Mouse (Mus musculus) midbrain, embryonic 10.5 days (tissue): ENCODE results near the gene Alk. TPM values are rescaled to one million over a fixed set of nuclear protein-coding genes. Genes with fewer than 3 reads are reported as not detected.

ENCODE experiments used
- DNase-seq: peaks from one replicate; pipeline ENCODE4 v3.0.0-alpha.2; 2017; ENCODE audit warnings: low spot score
- H3K27ac ChIP-seq: fragments of 300-500 bp; sonication (generic); replicated peaks from 2 replicates; pipeline ENCODE4 v1.5.1; 2016; ENCODE audit warnings: mild to moderate bottlenecking
- H3K27me3 ChIP-seq: fragments of 300-500 bp; sonication (generic); 2 replicates; pipeline ENCODE4 v1.6.1; 2016; ENCODE audit warnings: low read depth, mild to moderate bottlenecking; ENCODE audit not compliant: poor library complexity, severe bottlenecking
- H3K36me3 ChIP-seq: fragments of 300-500 bp; sonication (generic); 2 replicates; pipeline ENCODE4 v1.6.1; 2016; ENCODE audit warnings: mild to moderate bottlenecking, moderate library complexity
- H3K4me1 ChIP-seq: fragments of 300-500 bp; sonication (generic); 2 replicates; pipeline ENCODE4 v1.6.1; 2016
- H3K4me3 ChIP-seq: fragments of 300-500 bp; sonication (generic); 2 replicates; pipeline ENCODE4 v1.5.1; 2016; ENCODE audit warnings: mild to moderate bottlenecking, moderate library complexity
- H3K9me3 ChIP-seq: fragments of 300-500 bp; sonication (generic); replicated peaks from 2 replicates; pipeline ENCODE4 v1.6.1; 2016; ENCODE audit warnings: mild to moderate bottlenecking
- WGBS: fragments of 180-500 bp; shearing (Covaris S2); methylation state at CpG from one replicate; pipeline ENCODE4 v1.1.7; 2016; 5-methylcytosine and 5-hydroxymethylcytosine counted together
- polyA plus RNA-seq: library from polyadenylated mRNA; unstranded; fragments of >200 nt; fragmentation: Nextera tagmentation; extraction: Ambion mirVana; gene quantifications from 2 replicates; pipeline ENCODE4 v1.2.1, GENCODE M21; 2016

Gene Alk
- polyA plus RNA-seq, 1 experiment from 2014 or later, result 0.21 TPM

DNA sequence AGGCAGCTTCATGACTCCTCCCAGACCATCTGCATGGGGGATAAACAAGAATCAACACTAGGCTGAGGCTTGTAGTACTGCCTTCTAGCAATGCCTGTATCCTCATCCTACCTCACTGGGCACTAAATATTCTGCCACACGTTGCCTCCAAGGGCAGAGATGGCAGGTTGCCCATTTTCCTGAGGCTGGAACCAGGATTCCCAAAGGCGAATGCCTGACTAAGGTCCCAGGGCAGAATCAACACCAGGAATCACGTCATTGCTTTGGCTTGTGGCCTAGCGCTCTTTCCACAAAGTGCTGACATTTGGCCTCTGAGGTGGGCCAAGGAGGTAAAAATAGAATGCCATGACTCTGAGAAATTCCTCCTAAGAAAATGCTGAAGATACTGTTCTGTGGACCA, 155.9 kb downstream of the Alk start:
- no peak overlapping the region for H3K27ac ChIP-seq
- H3K27me3 ChIP-seq, result no peaks in the 10 kb centered on the region
- H3K4me3 ChIP-seq, result no peak overlapping the region
- DNase-seq, result no peak
- H3K36me3 ChIP-seq, result no peaks in the 10 kb centered on the region
- 0 out of 2 replicates have a peak, but pooled peaks cover 5% of the 10 kb centered on the region for H3K9me3 ChIP-seq
- WGBS, result 81% methylated on average over 4 of the region's 4 CpGs
- H3K4me1 ChIP-seq, result no peaks in the 10 kb centered on the region

DNA sequence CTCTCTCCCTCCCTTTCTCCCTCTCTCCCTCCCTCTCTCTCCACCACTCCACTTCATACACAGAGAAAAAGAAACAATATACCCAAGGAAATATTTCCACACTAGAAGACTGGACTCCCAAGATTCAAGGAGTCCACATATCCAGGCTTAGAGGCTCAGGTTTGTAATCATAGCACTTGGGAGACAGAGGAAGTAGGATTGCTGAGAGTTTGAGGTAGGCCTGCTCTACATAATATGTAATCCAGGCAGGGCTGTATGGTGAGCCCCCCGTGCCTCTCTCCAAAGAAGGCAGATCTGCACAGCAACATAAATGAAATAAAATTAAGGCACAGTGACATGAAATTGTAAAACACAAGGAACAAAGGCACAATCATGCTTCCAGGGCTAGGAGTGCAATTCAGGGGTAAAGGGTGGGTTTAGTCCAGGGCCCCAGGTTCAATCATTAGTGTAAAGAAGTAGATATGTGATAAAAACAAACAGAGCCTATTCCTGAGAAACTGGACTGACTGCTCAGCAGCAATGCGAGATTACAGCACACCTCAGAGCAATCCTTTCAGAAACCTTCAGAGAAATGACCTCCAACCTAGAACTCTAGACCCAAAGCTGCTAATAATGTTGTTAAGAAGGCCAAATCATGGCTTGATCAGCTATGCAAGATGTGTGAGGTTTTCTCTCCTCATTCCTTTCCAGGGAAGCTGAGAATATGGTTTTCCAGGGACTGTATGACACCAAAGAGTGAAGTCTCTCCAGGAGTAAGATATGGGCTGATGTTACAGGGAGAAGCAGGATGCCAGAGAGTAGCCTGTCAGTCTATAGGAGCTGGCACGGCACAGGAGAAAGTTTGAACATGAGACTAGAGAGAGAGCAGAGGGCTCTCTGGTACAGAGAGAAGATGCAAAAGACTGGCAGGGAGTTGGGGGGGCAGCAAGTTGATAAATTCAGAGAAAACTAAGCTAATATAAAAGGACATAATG, 158.9 kb downstream of the Alk start:
- H3K4me3 ChIP-seq, result no peak overlapping the region
- H3K27ac ChIP-seq, result no peak overlapping the region
- H3K4me1 ChIP-seq, result no peaks in the 10 kb centered on the region
- H3K9me3 ChIP-seq, result 0 out of 2 replicates have a peak, but pooled peaks cover 5% of the 10 kb centered on the region
- WGBS, result 85% methylated on average over 3 of the region's 3 CpGs
- no peaks in the 10 kb centered on the region for H3K36me3 ChIP-seq
- DNase-seq, result no peak
- H3K27me3 ChIP-seq, result no peaks in the 10 kb centered on the region

DNA sequence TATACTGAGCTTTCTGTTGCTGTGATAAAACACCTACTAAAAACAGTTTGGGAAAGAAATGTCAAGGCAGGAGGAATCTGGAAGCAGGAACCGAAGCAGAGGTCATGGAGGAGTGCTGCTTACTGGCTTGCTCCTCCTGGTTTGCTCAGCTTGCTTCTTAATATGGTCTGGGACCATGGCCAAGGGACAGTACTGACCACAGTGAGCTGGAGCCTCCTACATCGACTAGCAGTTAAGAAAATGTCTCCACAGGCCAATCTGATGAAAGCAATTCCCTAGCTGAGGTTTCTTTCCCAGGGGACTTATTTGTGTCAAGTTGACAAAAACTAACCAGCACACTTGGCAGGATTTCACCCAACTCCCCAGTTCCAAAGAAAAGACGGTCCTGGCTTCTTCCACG, 187.0 kb downstream of the Alk start:
- H3K36me3 ChIP-seq, result no peaks in the 10 kb centered on the region
- no peak overlapping the region for H3K4me3 ChIP-seq
- H3K4me1 ChIP-seq, result no peaks in the 10 kb centered on the region
- no peak overlapping the region for H3K27ac ChIP-seq
- WGBS, result 88% methylated on average over 4 of the region's 4 CpGs
- H3K27me3 ChIP-seq, result no peaks in the 10 kb centered on the region
- DNase-seq, result no peak
- H3K9me3 ChIP-seq, result no peaks in the 10 kb centered on the region

DNA sequence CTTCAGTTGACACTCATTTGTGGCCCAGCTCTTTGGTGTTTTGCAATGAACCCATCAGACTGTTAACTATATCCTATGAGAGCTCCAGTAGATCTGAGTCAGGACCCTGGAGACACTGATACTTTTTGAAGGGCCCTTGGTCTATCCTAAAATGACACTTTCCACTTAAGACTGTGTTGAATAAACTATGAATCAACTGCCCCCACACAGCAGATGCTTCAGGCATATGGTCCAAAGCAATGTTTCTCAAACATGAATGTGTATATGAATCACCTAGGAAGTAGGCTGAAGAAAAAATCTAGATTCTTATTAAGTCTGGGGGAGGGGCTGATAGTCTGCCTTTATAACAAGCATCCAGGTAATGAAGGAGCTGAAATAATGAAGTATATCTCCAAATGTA, 189.8 kb downstream of the Alk start:
- Histone ChIP-seq H3K9me3 (no peaks in the 10 kb centered on the region), H3K4me3 (no peak overlapping the region), H3K27ac (no peak overlapping the region), H3K27me3 (no peaks in the 10 kb centered on the region), H3K4me1 (no peaks in the 10 kb centered on the region), H3K36me3 (no peaks in the 10 kb centered on the region)
- no peak for DNase-seq

DNA sequence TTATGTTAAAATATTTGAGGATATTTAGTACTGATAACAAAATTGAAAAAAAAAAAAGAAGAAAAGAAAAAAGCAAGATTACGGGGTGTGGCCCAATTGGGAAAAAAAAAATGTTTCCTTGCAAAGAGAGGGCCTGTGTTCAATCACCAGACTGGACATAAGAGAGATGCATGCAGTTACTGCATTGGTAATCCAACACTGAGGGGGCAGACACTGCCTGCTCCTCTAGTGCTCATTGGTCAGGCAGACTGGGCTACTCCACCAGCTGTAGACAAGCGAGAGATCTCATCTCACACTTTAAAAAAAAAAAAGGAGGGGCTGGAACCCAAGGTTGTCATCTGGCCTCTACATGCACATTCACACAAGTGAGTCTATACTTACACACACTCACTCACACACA, 199.6 kb downstream of the Alk start:
- Histone ChIP-seq H3K4me1 (no peaks in the 10 kb centered on the region), H3K27ac (no peak overlapping the region), H3K27me3 (no peaks in the 10 kb centered on the region), H3K4me3 (no peak overlapping the region), H3K36me3 (no peaks in the 10 kb centered on the region), H3K9me3 (no peaks in the 10 kb centered on the region)
- DNase-seq, result no peak
- 72% methylated on average over 2 of the region's 2 CpGs for WGBS

DNA sequence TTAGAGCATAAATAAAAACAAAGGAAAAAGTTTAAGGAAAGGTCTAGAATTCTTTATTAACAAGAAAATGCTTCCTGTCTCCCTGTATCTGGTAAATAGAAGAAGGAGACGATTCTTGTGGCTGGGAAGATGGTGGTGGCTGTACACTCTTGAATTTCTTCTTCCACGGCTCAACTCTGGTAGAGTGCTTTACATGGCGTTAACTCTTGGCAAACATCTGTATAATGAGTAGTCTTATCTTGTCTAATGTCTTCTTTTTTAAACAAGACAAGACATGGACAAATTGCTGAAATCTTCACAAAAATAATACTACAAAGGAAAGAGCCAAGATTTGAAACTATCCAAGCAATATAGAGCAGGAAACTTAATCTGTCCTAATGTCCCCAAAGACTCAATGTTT, 202.6 kb downstream of the Alk start:
- no peaks in the 10 kb centered on the region for H3K27me3 ChIP-seq
- no peak for DNase-seq
- WGBS, result 94% methylated on average over 3 of the region's 3 CpGs
- H3K27ac ChIP-seq, result no peak overlapping the region
- H3K4me3 ChIP-seq, result no peak overlapping the region
- H3K36me3 ChIP-seq, result no peaks in the 10 kb centered on the region
- no peaks in the 10 kb centered on the region for H3K4me1 ChIP-seq
- no peaks in the 10 kb centered on the region for H3K9me3 ChIP-seq

DNA sequence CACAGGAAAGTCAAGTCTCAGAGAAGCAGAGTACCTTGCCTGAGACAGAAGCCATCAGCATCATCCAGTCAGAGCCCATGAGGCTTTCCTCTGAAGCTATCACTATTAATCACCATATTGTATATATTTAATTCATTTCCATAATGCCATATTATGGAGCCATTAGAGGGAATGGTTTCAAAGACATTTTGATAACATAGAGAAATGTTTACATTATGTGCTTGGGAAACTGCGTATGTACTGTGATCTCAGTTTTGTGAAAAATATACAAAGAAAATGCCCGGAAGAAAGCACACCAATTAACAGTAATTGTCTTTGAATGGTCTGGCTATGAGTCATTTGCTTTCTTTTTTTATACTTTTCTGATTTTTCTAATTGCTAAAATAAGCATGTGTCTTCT, 203.1 kb downstream of the Alk start:
- no peaks in the 10 kb centered on the region for H3K9me3 ChIP-seq
- no peak for DNase-seq
- 95% methylated on average over 2 of the region's 2 CpGs for WGBS
- H3K4me3 ChIP-seq, result no peak overlapping the region
- H3K27ac ChIP-seq, result no peak overlapping the region
- no peaks in the 10 kb centered on the region for H3K36me3 ChIP-seq
- H3K4me1 ChIP-seq, result no peaks in the 10 kb centered on the region
- no peaks in the 10 kb centered on the region for H3K27me3 ChIP-seq

DNA sequence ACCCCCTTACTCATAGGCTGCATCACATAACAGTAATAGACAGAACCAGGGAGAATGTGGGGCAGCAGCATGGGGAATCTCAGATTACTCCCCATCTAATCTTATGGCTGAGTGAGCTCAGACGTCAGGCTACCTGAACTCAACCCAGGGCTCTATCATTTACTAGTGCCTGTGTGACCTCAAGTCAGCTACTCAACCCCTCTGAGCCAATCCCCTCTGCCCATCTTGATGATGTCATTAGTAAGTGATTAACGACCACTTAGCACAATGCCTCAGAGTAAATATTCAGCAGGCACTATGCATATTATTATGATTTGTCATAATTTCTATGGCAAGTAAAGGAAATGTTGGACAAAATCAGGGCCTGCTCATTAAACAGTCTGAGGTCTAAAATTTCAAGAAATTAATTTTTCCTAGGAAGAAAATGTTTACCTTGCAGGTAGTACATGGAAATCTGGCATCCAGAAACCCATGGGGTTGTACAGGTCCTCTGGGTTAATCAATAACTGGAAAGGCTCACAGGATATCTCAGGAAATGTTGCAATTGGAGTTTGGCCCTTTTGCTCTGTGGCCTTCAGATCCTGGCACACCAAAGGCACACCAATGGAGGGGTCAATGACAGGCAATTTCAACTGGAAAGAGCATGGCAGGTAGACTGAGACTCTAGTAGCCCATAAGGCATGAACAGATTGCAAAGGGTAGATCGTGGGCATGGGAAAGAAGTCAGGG, 204.9 kb downstream of the Alk start:
- no peaks in the 10 kb centered on the region for H3K27me3 ChIP-seq
- no peaks in the 10 kb centered on the region for H3K9me3 ChIP-seq
- no peak overlapping the region for H3K4me3 ChIP-seq
- no peaks in the 10 kb centered on the region for H3K36me3 ChIP-seq
- no peak for DNase-seq
- 85% methylated on average over 3 of the region's 3 CpGs for WGBS
- H3K27ac ChIP-seq, result no peak overlapping the region
- H3K4me1 ChIP-seq, result no peaks in the 10 kb centered on the region

DNA sequence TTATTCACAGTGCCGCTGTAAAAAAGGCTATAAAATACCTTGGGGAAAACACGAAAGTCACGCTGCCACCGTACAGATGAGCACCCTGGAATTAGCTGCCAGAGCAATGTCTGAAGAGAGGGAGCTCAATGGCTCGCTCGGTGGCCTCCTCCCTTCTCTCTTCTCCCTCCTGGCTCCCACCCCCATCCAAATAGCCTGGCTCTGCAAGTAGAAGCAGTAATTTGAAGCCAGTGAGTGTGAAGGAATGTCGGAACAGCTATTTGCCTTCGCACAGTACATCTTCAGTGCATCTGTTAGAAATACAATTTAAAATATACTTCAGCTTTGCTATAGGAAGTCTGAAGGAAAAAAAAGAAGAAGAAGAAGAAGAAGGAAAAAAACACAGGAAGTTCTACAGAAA, 208.5 kb downstream of the Alk start:
- Histone ChIP-seq H3K9me3 (no peaks in the 10 kb centered on the region), H3K4me3 (no peak overlapping the region), H3K4me1 (peaks cover 6% of the 10 kb centered on the region), H3K27me3 (no peaks in the 10 kb centered on the region), H3K27ac (no peak overlapping the region), H3K36me3 (no peaks in the 10 kb centered on the region)
- 58% methylated on average over 8 of the region's 8 CpGs for WGBS
- DNase-seq, result no peak

DNA sequence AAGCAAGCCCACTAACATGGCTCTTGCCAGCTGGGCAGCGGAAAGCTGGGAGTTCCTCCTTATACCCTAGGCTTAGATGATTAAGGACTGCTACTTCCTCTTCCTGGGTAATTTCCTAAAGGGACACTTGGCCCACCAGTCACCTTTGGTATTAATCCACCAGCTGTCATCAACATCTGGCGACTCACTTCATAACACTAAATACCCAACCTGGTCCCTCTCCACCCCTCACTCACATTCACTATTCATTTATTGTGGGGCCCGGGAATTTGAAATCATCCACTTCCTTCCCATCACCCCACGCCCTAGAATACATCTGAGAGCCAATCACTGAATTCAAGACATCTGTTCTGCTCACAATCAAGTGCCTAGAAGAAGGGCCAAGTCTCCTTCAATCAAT, 235.4 kb downstream of the Alk start:
- H3K36me3 ChIP-seq, result no peaks in the 10 kb centered on the region
- no peaks in the 10 kb centered on the region for H3K9me3 ChIP-seq
- 83% methylated on average over 4 of the region's 4 CpGs for WGBS
- H3K27me3 ChIP-seq, result no peaks in the 10 kb centered on the region
- no peaks in the 10 kb centered on the region for H3K4me1 ChIP-seq
- no peak for DNase-seq
- H3K27ac ChIP-seq, result no peak overlapping the region
- H3K4me3 ChIP-seq, result no peak overlapping the region

DNA sequence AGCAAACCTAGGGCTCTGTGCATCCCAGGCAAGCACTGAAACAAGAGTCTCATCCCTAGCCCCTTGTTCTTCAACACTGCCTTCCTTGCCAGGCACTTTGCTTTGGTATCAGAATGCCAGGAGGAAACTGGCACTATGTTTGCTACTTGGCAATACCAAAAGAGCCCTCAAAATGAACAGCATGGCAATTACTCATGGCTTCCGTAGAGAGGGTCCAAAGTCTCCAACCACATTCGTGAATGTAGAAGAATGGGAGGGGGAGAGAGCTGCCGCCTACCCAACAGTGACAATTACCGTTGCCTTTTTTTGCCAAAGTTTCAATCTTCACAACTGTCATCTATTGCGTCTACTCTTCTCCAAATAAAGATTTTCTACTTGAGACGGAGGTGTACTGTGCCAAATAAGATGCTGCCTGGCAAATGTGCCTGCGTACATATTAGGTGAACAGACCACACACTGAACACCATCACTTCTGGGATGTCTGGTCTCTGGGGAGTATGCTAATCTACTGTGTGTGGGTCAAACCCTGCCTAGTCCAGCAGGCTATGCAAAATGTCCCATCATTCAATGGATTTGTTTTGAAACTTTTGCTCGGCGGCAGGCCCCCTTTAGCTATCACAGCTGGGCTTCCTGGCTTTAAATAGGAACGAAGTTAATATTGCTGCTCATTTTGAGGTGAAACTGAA, 241.5 kb downstream of the Alk start:
- 0 out of 2 replicates have a peak, but pooled peaks cover 2% of the 10 kb centered on the region for H3K9me3 ChIP-seq
- no peak overlapping the region for H3K4me3 ChIP-seq
- no peaks in the 10 kb centered on the region for H3K36me3 ChIP-seq
- no peak for DNase-seq
- H3K4me1 ChIP-seq, result no peaks in the 10 kb centered on the region
- no peak overlapping the region for H3K27ac ChIP-seq
- no peaks in the 10 kb centered on the region for H3K27me3 ChIP-seq
- 91% methylated on average over 10 of the region's 10 CpGs for WGBS

DNA sequence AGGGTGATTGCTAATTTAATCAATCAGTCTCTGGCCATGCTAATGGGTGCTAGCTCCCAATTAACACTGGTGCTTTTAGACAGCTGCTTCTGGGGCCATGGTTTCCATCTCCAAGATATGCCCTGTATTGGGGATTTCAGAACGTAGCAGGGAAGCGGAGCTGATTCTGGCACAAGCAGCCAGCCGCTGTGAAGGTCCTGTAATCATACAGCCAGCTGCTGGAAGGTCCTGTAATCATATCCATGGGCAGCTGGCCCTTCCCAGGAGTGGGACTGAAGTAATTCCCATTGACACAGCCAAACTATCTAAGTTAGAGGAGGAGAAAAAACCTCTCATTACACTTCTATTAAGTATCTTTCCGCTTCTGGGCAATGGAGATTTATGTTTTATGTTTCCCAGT, 242.5 kb downstream of the Alk start:
- DNase-seq, result no peak
- Histone ChIP-seq H3K4me3 (no peak overlapping the region), H3K27ac (no peak overlapping the region), H3K4me1 (no peaks in the 10 kb centered on the region), H3K27me3 (no peaks in the 10 kb centered on the region), H3K9me3 (0 out of 2 replicates have a peak, but pooled peaks cover 5% of the 10 kb centered on the region), H3K36me3 (no peaks in the 10 kb centered on the region)
- WGBS, result 90% methylated on average over 4 of the region's 4 CpGs
